Mouse (Mus musculus) limb, embryonic 11.5 days (tissue): ENCODE measurements around the gene Urad. TPM values are rescaled to one million over a fixed set of nuclear protein-coding genes. Genes with fewer than 3 reads are reported as not detected.

Experiments
- ATAC-seq: fragments of 200-750 bp; cut with Nextera tagmentation; 2 replicates; pipeline ENCODE4 v1.8.0; 2017; ENCODE audit warnings: low read depth; ENCODE audit not compliant: insufficient number of reproducible peaks, low FRiP score, low TSS enrichment
- DNase-seq: peaks from one replicate; pipeline ENCODE4 v3.0.0-alpha.2; 2015; ENCODE audit warnings: low spot score
- H3K27ac ChIP-seq: fragments of 300-500 bp; sonication (generic); replicated peaks from 2 replicates; pipeline ENCODE4 v1.5.1; 2014; ENCODE audit warnings: low read depth, mild to moderate bottlenecking, low read length
- H3K27me3 ChIP-seq: fragments of 300-500 bp; sonication (generic); 2 replicates; pipeline ENCODE4 v1.6.1; 2014; ENCODE audit warnings: mild to moderate bottlenecking, low read length, mixed read lengths; ENCODE audit not compliant: control insufficient read depth, insufficient read depth
- H3K36me3 ChIP-seq: fragments of 300-500 bp; sonication (generic); 2 replicates; pipeline ENCODE4 v1.6.1; 2014; ENCODE audit warnings: mild to moderate bottlenecking, low read length, moderate library complexity, mixed read lengths; ENCODE audit not compliant: control insufficient read depth, insufficient read depth
- H3K4me1 ChIP-seq: fragments of 300-500 bp; sonication (generic); 2 replicates; pipeline ENCODE4 v1.6.1; 2014; ENCODE audit warnings: low read length, mixed read lengths; ENCODE audit not compliant: control insufficient read depth, insufficient read depth
- H3K4me2 ChIP-seq: fragments of 300-500 bp; sonication (generic); 2 replicates; pipeline ENCODE4 v1.6.1; 2014; ENCODE audit warnings: low read depth, mild to moderate bottlenecking, moderate library complexity; ENCODE audit not compliant: severe bottlenecking
- H3K4me3 ChIP-seq: fragments of 300-500 bp; sonication (generic); 2 replicates; pipeline ENCODE4 v1.5.1; 2014; ENCODE audit warnings: low read depth, low read length
- H3K9ac ChIP-seq: fragments of 300-500 bp; sonication (generic); 2 replicates; pipeline ENCODE4 v1.6.1; 2014; ENCODE audit warnings: mild to moderate bottlenecking, low read length
- H3K9me3 ChIP-seq: fragments of 300-500 bp; sonication (generic); 2 replicates; pipeline ENCODE4 v1.6.1; 2016; ENCODE audit warnings: low read length; ENCODE audit not compliant: control insufficient read depth
- WGBS: fragments of 180-500 bp; shearing (Covaris S2); extraction: QIAGEN DNeasy Blood & Tissue Kit; methylation state at CpG from one replicate; pipeline ENCODE4 v1.1.7; 2014; 5-methylcytosine and 5-hydroxymethylcytosine counted together
- polyA plus RNA-seq: library from polyadenylated mRNA; unstranded; fragments of >200 nt; fragmentation: Nextera tagmentation; extraction: Ambion mirVana; gene quantifications from 2 replicates; pipeline ENCODE4 v1.2.1, GENCODE M21; 2014

Urad gene
- polyA plus RNA-seq, 1 experiment from 2014 or later, result not detected

DNA sequence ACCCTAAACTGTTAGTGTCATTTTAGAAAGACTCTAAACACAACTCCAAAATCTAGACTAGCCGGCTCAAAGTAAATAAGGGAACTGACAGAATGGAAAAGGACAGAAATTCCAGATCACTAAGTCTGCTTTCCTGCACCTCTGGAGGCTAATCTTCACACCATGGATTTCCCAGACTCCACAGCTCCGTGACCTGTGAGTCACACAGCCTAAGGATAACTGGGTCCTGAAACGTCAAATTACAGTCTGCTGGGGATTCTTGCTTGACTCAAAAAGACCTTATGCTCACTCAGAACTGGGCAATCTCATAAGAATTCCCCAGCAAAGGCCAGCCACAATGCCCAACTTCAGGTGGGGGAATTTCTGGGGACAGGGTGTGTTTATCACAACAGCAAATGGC lies 33.5 kb upstream of the Urad start:
- Histone ChIP-seq H3K9me3 (no peaks in the 10 kb centered on the region), H3K27ac (no peak overlapping the region), H3K36me3 (no peaks in the 10 kb centered on the region), H3K4me3 (no peak overlapping the region), H3K27me3 (no peaks in the 10 kb centered on the region), H3K4me1 (no peaks in the 10 kb centered on the region), H3K4me2 (no peak overlapping the region), H3K9ac (no peak overlapping the region)
- DNase-seq (no peak), ATAC-seq (no peak)
- WGBS, result 72% methylated on average over 3 of the region's 3 CpGs

DNA sequence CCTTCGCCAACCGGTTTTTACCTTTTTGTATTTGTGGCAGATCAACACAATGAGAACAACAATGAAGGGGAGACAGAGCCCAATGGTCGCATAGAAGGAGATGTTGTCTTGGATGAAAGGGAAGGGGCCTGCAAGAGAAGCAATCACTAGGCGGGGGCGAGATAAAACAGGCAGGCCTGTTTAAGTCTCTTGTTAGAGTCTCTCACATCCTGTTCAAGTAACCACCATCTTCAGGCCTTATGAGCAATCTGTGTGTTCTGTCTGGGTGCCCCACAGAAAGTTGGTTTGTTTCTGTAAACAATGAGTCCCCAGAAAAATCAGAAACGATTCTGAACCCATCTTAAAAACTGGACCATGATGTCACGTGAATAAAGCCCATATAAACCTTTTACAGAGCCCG lies 32.7 kb upstream of the Urad start:
- no peak for DNase-seq
- Histone ChIP-seq H3K4me3 (no peak overlapping the region), H3K27ac (no peak overlapping the region), H3K27me3 (no peaks in the 10 kb centered on the region), H3K9ac (no peak overlapping the region), H3K36me3 (no peaks in the 10 kb centered on the region), H3K4me1 (no peaks in the 10 kb centered on the region), H3K9me3 (no peaks in the 10 kb centered on the region), H3K4me2 (no peak overlapping the region)
- WGBS, result 82% methylated on average over 8 of the region's 8 CpGs
- ATAC-seq, result no peak

DNA sequence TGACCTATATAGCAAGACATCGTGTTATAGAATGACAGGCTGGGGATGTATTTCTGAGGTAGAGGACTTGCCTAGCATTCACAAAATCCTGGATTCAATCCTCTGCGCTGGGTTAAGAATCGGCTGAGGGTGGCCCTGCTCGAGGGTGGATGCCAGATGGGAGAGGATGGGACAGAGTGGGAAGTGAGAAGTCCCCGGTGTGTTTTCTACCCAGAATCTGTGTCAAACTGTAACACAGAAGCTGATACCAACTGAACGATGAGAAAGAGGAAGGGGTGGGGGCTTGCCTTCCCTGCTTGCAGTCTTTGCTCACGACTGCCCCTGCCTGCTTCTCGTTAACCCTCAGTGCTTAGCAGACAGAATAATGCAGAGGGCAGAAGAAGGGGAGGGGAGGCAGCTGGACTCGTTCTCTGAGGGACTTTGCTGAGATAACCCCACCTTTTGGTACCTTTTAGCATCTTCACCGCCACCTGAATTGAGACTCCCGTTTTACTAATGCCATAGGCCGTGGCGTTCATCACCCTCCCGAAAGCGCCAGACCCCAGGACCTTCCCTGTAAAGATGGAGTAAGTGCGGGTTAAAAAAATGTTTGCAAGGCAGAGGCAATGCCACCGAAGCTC lies 32.0 kb upstream of the Urad start:
- no peaks in the 10 kb centered on the region for H3K27me3 ChIP-seq
- H3K9ac ChIP-seq, result no peak overlapping the region
- no peak overlapping the region for H3K4me2 ChIP-seq
- no peaks in the 10 kb centered on the region for H3K4me1 ChIP-seq
- ATAC-seq, result no peak
- no peaks in the 10 kb centered on the region for H3K9me3 ChIP-seq
- 58% methylated on average over 17 of the region's 17 CpGs for WGBS
- H3K4me3 ChIP-seq, result no peak overlapping the region
- no peaks in the 10 kb centered on the region for H3K36me3 ChIP-seq
- no peak for DNase-seq
- H3K27ac ChIP-seq, result no peak overlapping the region

DNA sequence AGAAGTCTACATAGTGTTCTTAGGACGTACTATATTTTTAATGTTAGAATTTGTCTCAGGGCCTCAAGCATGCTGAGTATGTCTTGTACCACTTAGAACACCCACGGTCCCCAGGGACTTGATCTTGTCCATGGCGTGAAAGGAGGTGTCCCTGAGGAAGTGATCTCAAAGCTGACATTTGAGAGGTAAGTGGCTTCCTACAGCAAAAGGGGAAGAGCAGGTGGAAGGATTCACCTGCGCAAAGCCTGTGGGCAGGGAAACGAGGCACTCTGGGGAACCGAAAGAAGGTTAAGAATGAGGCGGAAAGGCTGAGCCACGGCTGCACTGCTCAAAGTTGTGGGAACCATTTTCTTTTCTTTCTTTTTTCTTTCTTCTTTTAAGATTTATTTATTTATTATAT lies 29.7 kb upstream of the Urad start:
- Histone ChIP-seq H3K27ac (no peak overlapping the region), H3K4me2 (no peak overlapping the region), H3K4me1 (0 out of 2 replicates have a peak, but pooled peaks cover 7% of the 10 kb centered on the region), H3K27me3 (no peaks in the 10 kb centered on the region), H3K9ac (no peak overlapping the region), H3K9me3 (no peaks in the 10 kb centered on the region), H3K36me3 (no peaks in the 10 kb centered on the region), H3K4me3 (no peak overlapping the region)
- no peak for ATAC-seq
- DNase-seq, result no peak
- WGBS, result 89% methylated on average over 8 of the region's 8 CpGs

DNA sequence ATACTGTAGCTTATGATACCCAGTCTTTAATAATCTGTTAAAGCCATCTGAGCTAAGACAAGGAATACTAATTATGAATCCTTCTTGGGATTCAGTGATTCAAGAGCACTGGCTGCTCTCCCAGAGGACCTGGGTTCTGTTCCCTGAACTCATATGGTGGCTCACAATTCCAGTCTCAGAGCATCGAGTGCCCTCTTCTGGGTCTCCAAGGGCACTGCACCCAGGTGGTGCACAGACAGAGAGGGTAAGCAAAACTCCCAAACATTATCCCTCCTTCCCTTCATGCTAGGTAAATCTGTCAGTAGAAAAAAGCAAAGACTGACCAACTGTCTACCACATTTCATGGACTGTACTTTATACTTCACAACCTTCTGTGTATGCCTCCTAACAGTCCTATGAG lies 23.7 kb upstream of the Urad start:
- H3K4me3 ChIP-seq, result no peak overlapping the region
- H3K27me3 ChIP-seq, result no peaks in the 10 kb centered on the region
- WGBS, result 85% methylated on average over 1 of the region's 1 CpGs
- H3K9ac ChIP-seq, result no peak overlapping the region
- H3K4me1 ChIP-seq, result 0 out of 2 replicates have a peak, but pooled peaks cover 7% of the 10 kb centered on the region
- ATAC-seq (no peak), DNase-seq (no peak)
- H3K36me3 ChIP-seq, result no peaks in the 10 kb centered on the region
- no peaks in the 10 kb centered on the region for H3K9me3 ChIP-seq
- H3K27ac ChIP-seq, result no peak overlapping the region
- no peak overlapping the region for H3K4me2 ChIP-seq

DNA sequence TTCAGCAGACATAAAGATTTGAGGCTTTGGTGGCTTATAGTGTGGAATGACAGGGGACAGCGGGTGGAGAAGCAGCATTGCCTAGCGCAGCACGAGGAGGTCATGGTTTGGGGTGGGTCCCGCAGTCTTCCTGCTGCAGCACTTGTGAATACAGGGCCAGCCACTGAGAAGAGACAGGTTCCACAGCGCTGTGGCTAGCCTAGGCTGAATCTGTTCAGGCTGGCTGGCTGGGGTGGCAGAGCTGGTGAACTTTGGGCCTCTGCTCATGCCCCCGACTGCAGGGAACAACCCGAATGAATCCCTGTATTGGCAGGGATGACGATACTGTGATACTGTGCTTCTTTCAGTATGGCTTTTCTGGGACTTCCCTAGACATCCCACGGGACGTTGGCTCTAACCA lies 21.7 kb upstream of the Urad start:
- DNase-seq, result no peak
- no peaks in the 10 kb centered on the region for H3K36me3 ChIP-seq
- 91% methylated on average over 10 of the region's 10 CpGs for WGBS
- no peak overlapping the region for H3K4me3 ChIP-seq
- no peaks in the 10 kb centered on the region for H3K9me3 ChIP-seq
- no peak overlapping the region for H3K27ac ChIP-seq
- 0 out of 2 replicates have a peak, but pooled peaks cover 7% of the 10 kb centered on the region for H3K4me1 ChIP-seq
- ATAC-seq, result no peak
- H3K27me3 ChIP-seq, result no peaks in the 10 kb centered on the region
- H3K4me2 ChIP-seq, result no peak overlapping the region
- H3K9ac ChIP-seq, result no peak overlapping the region

DNA sequence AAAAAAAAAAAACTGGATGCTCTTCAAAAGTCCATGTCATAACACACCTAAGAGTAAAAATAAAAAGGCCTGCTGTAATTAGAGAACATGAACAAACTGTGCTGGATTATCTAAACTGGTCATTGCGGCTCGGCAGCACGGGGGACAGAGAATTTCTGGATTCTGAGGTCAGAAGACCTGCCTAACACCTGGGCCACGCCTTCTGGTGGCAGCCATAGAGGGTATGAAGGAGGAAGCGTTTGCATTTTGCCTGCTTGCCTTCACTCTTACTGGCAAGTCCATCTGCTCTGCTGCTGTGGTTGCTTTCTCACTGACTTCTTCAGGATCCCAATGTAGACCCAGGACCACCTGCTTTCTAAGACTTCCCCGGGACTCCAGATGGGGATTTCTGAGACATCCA lies 20.7 kb upstream of the Urad start:
- DNase-seq, result no peak
- no peak overlapping the region for H3K9ac ChIP-seq
- no peaks in the 10 kb centered on the region for H3K9me3 ChIP-seq
- WGBS, result 94% methylated on average over 6 of the region's 6 CpGs
- ATAC-seq, result no peak
- H3K27ac ChIP-seq, result no peak overlapping the region
- H3K36me3 ChIP-seq, result no peaks in the 10 kb centered on the region
- no peaks in the 10 kb centered on the region for H3K27me3 ChIP-seq
- no peak overlapping the region for H3K4me3 ChIP-seq
- H3K4me2 ChIP-seq, result no peak overlapping the region
- H3K4me1 ChIP-seq, result 0 out of 2 replicates have a peak, but pooled peaks cover 4% of the 10 kb centered on the region

DNA sequence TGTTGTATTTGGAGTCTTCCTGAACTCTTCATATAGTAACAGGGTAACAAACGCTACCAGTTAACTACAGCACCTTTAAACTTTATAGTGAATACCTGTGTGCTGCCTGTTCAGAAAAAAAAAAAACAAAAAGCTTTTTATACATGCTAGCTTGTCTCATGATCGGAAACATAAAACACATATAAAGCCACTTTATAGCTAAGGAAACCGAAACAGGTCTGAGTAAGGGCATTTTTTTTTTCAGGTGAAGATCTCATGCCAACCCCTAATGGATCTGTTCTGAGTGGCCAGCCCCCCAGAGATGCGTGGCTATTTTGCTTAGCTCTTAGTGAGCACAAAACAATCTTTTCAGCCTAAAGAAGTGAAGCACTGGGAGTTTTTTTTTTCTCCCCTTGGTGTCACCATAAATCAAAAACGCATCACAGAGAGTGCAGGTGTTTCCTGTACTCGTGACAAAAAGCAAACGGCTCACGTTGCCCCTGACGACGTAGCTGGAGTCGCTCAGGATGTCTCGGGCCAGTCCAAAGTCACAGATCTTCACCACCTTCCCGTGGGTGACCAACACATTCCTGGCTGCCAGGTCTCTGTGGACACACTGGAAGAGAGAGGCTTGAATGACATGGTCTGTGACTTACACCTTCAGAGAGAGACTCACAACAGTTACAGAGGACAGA lies 18.6 kb upstream of the Urad start:
- no peak overlapping the region for H3K4me2 ChIP-seq
- no peak overlapping the region for H3K9ac ChIP-seq
- no peaks in the 10 kb centered on the region for H3K9me3 ChIP-seq
- no peak overlapping the region for H3K4me3 ChIP-seq
- DNase-seq (no peak), ATAC-seq (no peak)
- no peaks in the 10 kb centered on the region for H3K4me1 ChIP-seq
- H3K27me3 ChIP-seq, result no peaks in the 10 kb centered on the region
- WGBS, result 52% methylated on average over 13 of the region's 13 CpGs
- no peak overlapping the region for H3K27ac ChIP-seq
- no peaks in the 10 kb centered on the region for H3K36me3 ChIP-seq
